Mouse (Mus musculus): ENCODE data around the gene Slamf9.

GRCm38 (mm10) chr1:172481111-172481510 is 6.0 kb downstream of the Slamf9 start:
- TF ChIP-seq CTCF (IDR thresholded peaks at IDR 0.05; ENCODE audit: low read depth, low read length): no peak
- no peak for TF ChIP-seq POLR2A (IDR thresholded peaks at IDR 0.05; ENCODE audit: borderline replicate concordance, low read depth, low read length)
